In the genomic region with DNA sequence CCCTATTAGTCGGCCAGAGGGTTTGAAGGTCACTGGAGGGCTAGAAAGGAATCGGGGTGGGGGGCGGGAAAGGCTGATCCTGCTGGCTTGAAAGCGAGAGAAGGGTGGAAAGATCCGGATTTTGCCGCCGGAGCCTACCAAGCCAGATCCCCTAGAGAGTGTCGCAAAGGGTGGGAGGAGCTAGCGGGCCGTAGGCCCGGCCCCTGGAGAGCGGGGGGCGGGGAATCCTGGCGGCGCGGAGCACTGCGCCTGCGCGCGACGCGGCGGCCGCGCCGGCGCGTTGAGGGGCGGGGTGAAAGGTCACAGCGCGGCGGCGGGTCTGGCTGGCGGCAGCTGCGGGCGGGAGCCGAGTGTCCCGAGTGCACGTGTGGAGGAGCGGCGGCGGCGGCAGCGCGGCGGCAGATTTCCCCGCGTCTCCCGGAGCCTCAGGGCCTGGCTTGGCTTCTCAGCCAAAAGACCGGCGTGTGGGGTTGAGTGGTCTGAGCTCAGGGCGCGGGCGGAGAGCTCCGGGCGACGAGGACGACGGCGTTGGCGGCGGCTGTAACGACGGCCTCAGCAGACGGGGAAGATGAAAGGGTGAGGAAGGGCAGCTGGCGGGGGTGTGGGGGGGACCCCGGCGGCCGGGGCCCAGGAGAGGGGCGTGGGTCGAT, we compare ENCODE assay signal across 7 mouse cellular contexts. TPM values are rescaled to one million over a fixed set of nuclear protein-coding genes. Genes with fewer than 3 reads are reported as not detected.
A peak's percentile ranks its signal among the peaks of the same experiment; 100 is the strongest.
DNase-seq lines count a peak whose midpoint lies in the region; ATAC-seq lines count a peak whose summit lies in the region.

A gene (minus strand): TSS at position 170 of the 650 bp plus-strand sequence.
A gene (plus strand): TSS at position 295 of the 650 bp plus-strand sequence.

- no peaks in the 10 kb centered on the region for H3K36me3 ChIP-seq in intestine, embryonic 16.5 days (ENCODE audit: control insufficient read depth, insufficient read depth, low read length)
- H3K36me3 ChIP-seq in limb, embryonic 10.5 days, result 0 out of 2 replicates have a peak, but pooled peaks cover under 1% of the 10 kb centered on the region
- H3K36me3 ChIP-seq in midbrain, embryonic 13.5 days, result no peaks in the 10 kb centered on the region

- H3K9ac ChIP-seq in intestine, embryonic 16.5 days (ENCODE audit: low read depth, low read length), result peak within 1 kb of the TSS; percentile 92
- H3K9ac ChIP-seq in midbrain, embryonic 13.5 days (replicated peaks), result peak within 1 kb of the TSS; percentile 91

- peak; percentile 87 for ATAC-seq in intestine, embryonic 16.5 days
- ATAC-seq in midbrain, embryonic 13.5 days, result peak; percentile 86

- no peaks in the 10 kb centered on the region for H3K9me3 ChIP-seq in intestine, embryonic 16.5 days (ENCODE audit: control insufficient read depth, low read length)
- no peaks in the 10 kb centered on the region for H3K9me3 ChIP-seq in limb, embryonic 10.5 days (replicated peaks)
- no peaks in the 10 kb centered on the region for H3K9me3 ChIP-seq in midbrain, embryonic 13.5 days

- peaks cover 8% of the 10 kb centered on the region; the same call in 1 of the 2 replicates for H3K4me1 ChIP-seq in intestine, embryonic 16.5 days (ENCODE audit: control insufficient read depth, insufficient read depth, low read length)
- peaks cover 20% of the 10 kb centered on the region for H3K4me1 ChIP-seq in limb, embryonic 10.5 days
- peaks cover 35% of the 10 kb centered on the region for H3K4me1 ChIP-seq in midbrain, embryonic 13.5 days (replicated peaks)

- H3K27ac ChIP-seq in intestine, embryonic 16.5 days (ENCODE audit: low read length), result peak within 1 kb of the TSS; percentile 98
- H3K27ac ChIP-seq in limb, embryonic 10.5 days, result peak within 1 kb of the TSS; percentile 95
- peak within 1 kb of the TSS; percentile 97 for H3K27ac ChIP-seq in midbrain, embryonic 13.5 days

- WGBS in intestine, embryonic 16.5 days, result under 1% methylated on average over 64 of the region's 71 CpGs
- under 1% methylated on average over 65 of the region's 71 CpGs for WGBS in limb, embryonic 10.5 days
- WGBS in midbrain, embryonic 13.5 days, result under 1% methylated on average over 71 of the region's 71 CpGs

- H3K4me3 ChIP-seq in intestine, embryonic 16.5 days (ENCODE audit: low read length), result peak within 1 kb of the TSS; percentile 95
- H3K4me3 ChIP-seq in limb, embryonic 10.5 days, result peak within 1 kb of the TSS; percentile 94
- H3K4me3 ChIP-seq in midbrain, embryonic 13.5 days (replicated peaks), result peak within 1 kb of the TSS; percentile 93

- H3K4me2 ChIP-seq in intestine, embryonic 16.5 days (ENCODE audit: low read depth, low read length), result peak within 1 kb of the TSS; percentile 82
- H3K4me2 ChIP-seq in midbrain, embryonic 13.5 days (replicated peaks), result peak within 1 kb of the TSS; percentile 97

- DNase-seq in adrenal gland, adult 2 months, result peak; percentile 96
- peak; percentile 94 for DNase-seq in embryo, embryonic 11 days
- DNase-seq in gastrocnemius, postnatal 25 days, result peak; percentile 92
- peak; percentile 95 for DNase-seq in limb, embryonic 10.5 days (ENCODE audit: low spot score)
- DNase-seq in spleen, adult 12 weeks (ENCODE audit: low spot score), result peak; percentile 87

- H3K27me3 ChIP-seq in intestine, embryonic 16.5 days (replicated peaks; ENCODE audit: control insufficient read depth, insufficient read depth, low read length), result no peaks in the 10 kb centered on the region
- no peaks in the 10 kb centered on the region for H3K27me3 ChIP-seq in limb, embryonic 10.5 days (ENCODE audit: low read depth, poor library complexity, severe bottlenecking)
- H3K27me3 ChIP-seq in midbrain, embryonic 13.5 days, result no peaks in the 10 kb centered on the region

RNA-seq across cellular contexts. Expression of the first gene that starts in this region (rescaled TPM):
- 100 to 1,000 TPM; 140 to 162 TPM for total RNA-seq in adrenal gland, adult 2 months (2021)
- polyA plus RNA-seq in adrenal gland, adult 2 months (2012; rRNA removed), result 10.5 and 12.9 TPM in 2 replicates
- 10 to 100 TPM; 19.5 to 22.4 TPM for total RNA-seq in gastrocnemius, postnatal 25 days (2021)
- polyA plus RNA-seq in intestine, embryonic 16.5 days (2015; fragmentation: Nextera tagmentation; extraction: Ambion mirVana), result 73.0 and 85.2 TPM in 2 replicates
- 32.6 and 34.4 TPM in 2 replicates for polyA plus RNA-seq in limb, embryonic 10.5 days (2016; fragmentation: Nextera tagmentation; extraction: Ambion mirVana)
- 84.8 and 88.7 TPM in 2 replicates for polyA plus RNA-seq in midbrain, embryonic 13.5 days (2015; fragmentation: Nextera tagmentation; extraction: Ambion mirVana)

RNA-seq across cellular contexts. Expression of the second gene that starts in this region (rescaled TPM):
- 10 to 100 TPM; 73.5 to 81.3 TPM for total RNA-seq in adrenal gland, adult 2 months (2021)
- polyA plus RNA-seq in adrenal gland, adult 2 months (2012; rRNA removed), result 14.6 and 22.8 TPM in 2 replicates
- total RNA-seq in gastrocnemius, postnatal 25 days (2021), result 100 to 1,000 TPM; 138 to 160 TPM
- 76.3 and 82.6 TPM in 2 replicates for polyA plus RNA-seq in intestine, embryonic 16.5 days (2015; fragmentation: Nextera tagmentation; extraction: Ambion mirVana)
- polyA plus RNA-seq in limb, embryonic 10.5 days (2016; fragmentation: Nextera tagmentation; extraction: Ambion mirVana), result 138 and 141 TPM in 2 replicates
- polyA plus RNA-seq in midbrain, embryonic 13.5 days (2015; fragmentation: Nextera tagmentation; extraction: Ambion mirVana), result 71.2 and 74.9 TPM in 2 replicates

Comparison
In these comparisons a context has a peak if more than half of its experiments do, and no peak if none do; other contexts are left out.
1. Peak in every context shown above with its lines: DNase-seq, ATAC-seq, H3K4me3 ChIP-seq and H3K27ac ChIP-seq.
2. RNA of the first gene that starts in this region (total RNA-seq): 140 to 162 TPM in adrenal gland, adult 2 months; 19.5 to 22.4 TPM in gastrocnemius, postnatal 25 days; every median in the first group is over 4 times any median in the second.